8 mouse cellular contexts compared by ENCODE assay signal in genomic region chr16:92158461-92159091, GRCm38 (mm10).
DNase-seq lines count a peak whose midpoint lies in the region; ATAC-seq and TF ChIP-seq lines count a peak whose summit lies in the region.

No protein-coding gene starts in this region.

- H3K4me1 ChIP-seq in intestine, postnatal 0 days (replicated peaks; ENCODE audit: control insufficient read depth, insufficient read depth, low read length) = no peaks in the 10 kb centered on the region

- H3K27me3 ChIP-seq in intestine, postnatal 0 days (replicated peaks; ENCODE audit: control insufficient read depth, insufficient read depth, low read length) = no peaks in the 10 kb centered on the region

- ATAC-seq in intestine, postnatal 0 days = peak; percentile 75
- ATAC-seq in megakaryocyte progenitor cell, adult 5-6 weeks (replicated peaks; ENCODE audit: poor library complexity) = peak; percentile 55

- peak overlapping the region; percentile 43 for H3K4me3 ChIP-seq in intestine, postnatal 0 days (ENCODE audit: low read depth, low read length)

- 2% methylated on average over 28 of the region's 30 CpGs for WGBS in intestine, postnatal 0 days

- no peaks in the 10 kb centered on the region for H3K36me3 ChIP-seq in intestine, postnatal 0 days (ENCODE audit: control insufficient read depth, insufficient read depth)

- no peaks in the 10 kb centered on the region for H3K9me3 ChIP-seq in intestine, postnatal 0 days (ENCODE audit: control insufficient read depth)

- peak overlapping the region; percentile 60 for H3K27ac ChIP-seq in intestine, postnatal 0 days (ENCODE audit: low read depth, low read length)

- peak overlapping the region; percentile 87 for H3K4me2 ChIP-seq in intestine, postnatal 0 days (replicated peaks; ENCODE audit: low read depth)

- H3K9ac ChIP-seq in intestine, postnatal 0 days (ENCODE audit: low read depth, low read length) = peak overlapping the region; percentile 56

- intact Hi-C loops in gastrocnemius, postnatal 36 days (cut with DNase I) = no loop called here
- intact Hi-C loops in left cerebral cortex, postnatal 10 days (cut with DNase I) = loop anchor here (5.0 kb wide), 1 partner anchor 129 kb away; no protein-coding TSS in a partner anchor

- DNase-seq in adrenal gland, adult 2 months = peak; percentile 87
- DNase-seq in embryo, embryonic 11 days = peak; percentile 89
- DNase-seq in gastrocnemius, postnatal 36 days = peak; percentile 26 to 27
- DNase-seq in left cerebral cortex, postnatal 10 days (ENCODE audit: extremely low spot score in 1 of 2, low spot score in 2 of 2) = peak; percentile 61 to 81
- peak; percentile 82 for DNase-seq in right cerebral cortex, postnatal 25 days
- DNase-seq in natural killer cell, adult 2 months (ENCODE audit: low spot score in 2 of 2) = no peak

- no peak for TF ChIP-seq CTCF in intestine, postnatal 0 days (IDR thresholded peaks at IDR 0.05; ENCODE audit: low read depth)

Comparison
In these comparisons a context has a peak if more than half of its experiments do, and no peak if none do; other contexts are left out.
1. DNase-seq: peak in adrenal gland, adult 2 months (single experiment), embryo, embryonic 11 days (single experiment), gastrocnemius, postnatal 36 days (2 of 2), left cerebral cortex, postnatal 10 days (2 of 2) and right cerebral cortex, postnatal 25 days (single experiment); none in natural killer cell, adult 2 months (0 of 2).